In genomic region chr2:6405059-6406033, GRCm38 (mm10) we compare ENCODE assay signal across 8 mouse cellular contexts.
DNase-seq lines count a peak whose midpoint lies in the region; ATAC-seq and TF ChIP-seq lines count a peak whose summit lies in the region.

No protein-coding gene starts in this region.

- no peak; the same call in 1 of the 2 replicates for ATAC-seq in heart, embryonic 11.5 days (replicated peaks; ENCODE audit: insufficient number of reproducible peaks, low FRiP score, low TSS enrichment)
- peak; percentile 52; the same call in 1 of the 2 replicates for ATAC-seq in limb, embryonic 11.5 days (ENCODE audit: insufficient number of reproducible peaks, low FRiP score, low TSS enrichment, low read depth)
- ATAC-seq in midbrain, embryonic 15.5 days (replicated peaks): peak; percentile 91

- DNase-seq in heart, adult 11 months: peak; percentile 97
- peak; percentile 77 for DNase-seq in embryonic facial prominence, embryonic 10.5 days (ENCODE audit: low spot score)
- DNase-seq in heart, adult 18-20 months: peak; percentile 83 to 90
- peak; percentile 90 for DNase-seq in kidney, adult 2 months
- DNase-seq in limb, embryonic 11.5 days (ENCODE audit: low spot score): peak; percentile 83
- peak; percentile 48 to 62 for DNase-seq in spleen, adult 2 months (ENCODE audit: low read depth in 1 of 2, low spot score in 2 of 2)

- WGBS in heart, embryonic 11.5 days (ENCODE audit: insufficient replicate concordance): 32% methylated on average over 10 of the region's 10 CpGs
- WGBS in embryonic facial prominence, embryonic 10.5 days: 35% methylated on average over 10 of the region's 10 CpGs
- 30% methylated on average over 10 of the region's 10 CpGs for WGBS in kidney, adult 2 months
- 34% methylated on average over 10 of the region's 10 CpGs for WGBS in limb, embryonic 11.5 days
- WGBS in midbrain, embryonic 15.5 days: 25% methylated on average over 10 of the region's 10 CpGs
- WGBS in spleen, adult 2 months: 63% methylated on average over 10 of the region's 10 CpGs

- H3K27me3 ChIP-seq in heart, embryonic 11.5 days (ENCODE audit: control insufficient read depth, insufficient read depth, low read length): no peaks in the 10 kb centered on the region
- H3K27me3 ChIP-seq in embryonic facial prominence, embryonic 10.5 days (replicated peaks; ENCODE audit: low read depth, poor library complexity, severe bottlenecking): no peaks in the 10 kb centered on the region
- H3K27me3 ChIP-seq in kidney, adult 2 months (replicated peaks; ENCODE audit: control insufficient read depth, insufficient read depth, low read length): no peaks in the 10 kb centered on the region
- H3K27me3 ChIP-seq in limb, embryonic 11.5 days (ENCODE audit: control insufficient read depth, insufficient read depth, low read length): no peaks in the 10 kb centered on the region
- H3K27me3 ChIP-seq in midbrain, embryonic 15.5 days (replicated peaks): no peaks in the 10 kb centered on the region
- no peaks in the 10 kb centered on the region for H3K27me3 ChIP-seq in spleen, adult 2 months (ENCODE audit: control insufficient read depth, insufficient read depth, low read length)

- TF ChIP-seq CTCF in kidney, adult 2 months (conservative IDR thresholded peaks at IDR 0.05; ENCODE audit: insufficient read depth, insufficient read length, low read depth, low read length): peak; percentile 100
- peak; percentile 86; the same call in 1 of the 2 replicates for TF ChIP-seq CTCF in spleen, adult 2 months (IDR thresholded peaks at IDR 0.05; ENCODE audit: extremely low read depth, insufficient read depth, insufficient read length, insufficient replicate concordance)

- H3K9me3 ChIP-seq in heart, embryonic 11.5 days (replicated peaks; ENCODE audit: control insufficient read depth, low read length): no peaks in the 10 kb centered on the region
- no peaks in the 10 kb centered on the region for H3K9me3 ChIP-seq in embryonic facial prominence, embryonic 10.5 days
- H3K9me3 ChIP-seq in limb, embryonic 11.5 days (ENCODE audit: control insufficient read depth, low read length): no peaks in the 10 kb centered on the region
- no peaks in the 10 kb centered on the region for H3K9me3 ChIP-seq in midbrain, embryonic 15.5 days

- no peak overlapping the region for H3K27ac ChIP-seq in heart, embryonic 11.5 days (ENCODE audit: low read depth, low read length)
- no peak overlapping the region for H3K27ac ChIP-seq in embryonic facial prominence, embryonic 10.5 days (replicated peaks)
- no peak overlapping the region for H3K27ac ChIP-seq in kidney, adult 2 months (ENCODE audit: insufficient read depth, low read depth, low read length)
- no peak overlapping the region for H3K27ac ChIP-seq in limb, embryonic 11.5 days (replicated peaks; ENCODE audit: low read depth, low read length)
- H3K27ac ChIP-seq in midbrain, embryonic 15.5 days: no peak overlapping the region
- no peak overlapping the region for H3K27ac ChIP-seq in spleen, adult 2 months (ENCODE audit: insufficient read depth, low read length)

- no peaks in the 10 kb centered on the region for H3K36me3 ChIP-seq in heart, embryonic 11.5 days (ENCODE audit: control insufficient read depth, insufficient read depth, low read length)
- H3K36me3 ChIP-seq in embryonic facial prominence, embryonic 10.5 days (replicated peaks): peaks cover 22% of the 10 kb centered on the region
- no peaks in the 10 kb centered on the region for H3K36me3 ChIP-seq in kidney, adult 2 months (ENCODE audit: control insufficient read depth, insufficient read depth, low read length)
- H3K36me3 ChIP-seq in limb, embryonic 11.5 days (ENCODE audit: control insufficient read depth, insufficient read depth, low read length): peaks cover 5% of the 10 kb centered on the region; the same call in 1 of the 2 replicates
- H3K36me3 ChIP-seq in midbrain, embryonic 15.5 days (replicated peaks): no peaks in the 10 kb centered on the region
- H3K36me3 ChIP-seq in spleen, adult 2 months (ENCODE audit: control insufficient read depth, insufficient read depth, low read length): peaks cover 7% of the 10 kb centered on the region

- H3K9ac ChIP-seq in heart, embryonic 11.5 days (ENCODE audit: low read depth, low read length): no peak overlapping the region
- no peak overlapping the region for H3K9ac ChIP-seq in limb, embryonic 11.5 days (ENCODE audit: low read length)
- no peak overlapping the region for H3K9ac ChIP-seq in midbrain, embryonic 15.5 days

- H3K4me1 ChIP-seq in heart, embryonic 11.5 days (ENCODE audit: control insufficient read depth, insufficient read depth, low read length): peaks cover 19% of the 10 kb centered on the region
- H3K4me1 ChIP-seq in embryonic facial prominence, embryonic 10.5 days: peaks cover 27% of the 10 kb centered on the region
- no peaks in the 10 kb centered on the region for H3K4me1 ChIP-seq in kidney, adult 2 months (ENCODE audit: control insufficient read depth, insufficient read depth, low read length)
- peaks cover 5% of the 10 kb centered on the region; the same call in 1 of the 2 replicates for H3K4me1 ChIP-seq in limb, embryonic 11.5 days (ENCODE audit: control insufficient read depth, insufficient read depth, low read length)
- H3K4me1 ChIP-seq in midbrain, embryonic 15.5 days: peaks cover 28% of the 10 kb centered on the region
- no peaks in the 10 kb centered on the region for H3K4me1 ChIP-seq in spleen, adult 2 months (ENCODE audit: control insufficient read depth, insufficient read depth, insufficient read length)

- TF ChIP-seq POLR2A in kidney, adult 2 months (IDR thresholded peaks at IDR 0.05; ENCODE audit: low read depth, low read length): no peak
- TF ChIP-seq POLR2A in spleen, adult 2 months (IDR thresholded peaks at IDR 0.05; ENCODE audit: low read depth, low read length): no peak

- H3K4me3 ChIP-seq in heart, embryonic 11.5 days (ENCODE audit: low read depth, low read length): no peak overlapping the region
- no peak overlapping the region for H3K4me3 ChIP-seq in embryonic facial prominence, embryonic 10.5 days
- no peak overlapping the region for H3K4me3 ChIP-seq in kidney, adult 2 months (ENCODE audit: insufficient read depth, low read depth, low read length)
- no peak overlapping the region for H3K4me3 ChIP-seq in limb, embryonic 11.5 days (ENCODE audit: low read depth, low read length)
- no peak overlapping the region for H3K4me3 ChIP-seq in midbrain, embryonic 15.5 days
- H3K4me3 ChIP-seq in spleen, adult 2 months (ENCODE audit: extremely low read depth, insufficient read depth, insufficient read length): no peak overlapping the region

- H3K4me2 ChIP-seq in heart, embryonic 11.5 days: no peak overlapping the region
- no peak overlapping the region for H3K4me2 ChIP-seq in limb, embryonic 11.5 days (ENCODE audit: low read depth, severe bottlenecking)
- H3K4me2 ChIP-seq in midbrain, embryonic 15.5 days: no peak overlapping the region
